Mouse (Mus musculus): ENCODE measurements around the gene Zbtb39. TPM values are rescaled to one million over a fixed set of nuclear protein-coding genes. Genes with fewer than 3 reads are reported as not detected.

Gene Zbtb39
- polyA plus RNA-seq, 1 experiment from 2014 or later, result 7.6 TPM

- ATAC-seq (ENCODE audit: low FRiP score), result no peak
- 88% methylated on average over 5 of the region's 5 CpGs for WGBS
- no peak for DNase-seq (ENCODE audit: low spot score, missing footprints)
- Histone ChIP-seq H3K36me3 (ENCODE audit: control insufficient read depth, insufficient read depth, low read length) (peaks cover 41% of the 10 kb centered on the region), H3K27me3 (ENCODE audit: control insufficient read depth, insufficient read depth, low read length) (no peaks in the 10 kb centered on the region), H3K4me2 (no peak overlapping the region), H3K9ac (ENCODE audit: low read length) (no peak overlapping the region), H3K27ac (ENCODE audit: low read depth, low read length) (no peak overlapping the region), H3K4me3 (ENCODE audit: low read depth, low read length) (no peak overlapping the region), H3K9me3 (ENCODE audit: control insufficient read depth, low read length) (no peaks in the 10 kb centered on the region), H3K4me1 (ENCODE audit: control insufficient read depth, insufficient read depth, low read length) (peaks cover 2% of the 10 kb centered on the region; the same call in 1 of the 2 replicates)
Observed at GRCm38 (mm10) chr10:127745886-127746285, 6.5 kb downstream of the Zbtb39 start.

- H3K36me3 ChIP-seq (ENCODE audit: control insufficient read depth, insufficient read depth, low read length), result peaks cover 33% of the 10 kb centered on the region
Observed at GRCm38 (mm10) chr10:127747254-127747653, 7.9 kb downstream of the Zbtb39 start.

GRCm38 (mm10) chr10:127748847-127749612 lies 9.7 kb downstream of the Zbtb39 start:
- DNase-seq (ENCODE audit: low spot score, missing footprints) (no peak), ATAC-seq (ENCODE audit: low FRiP score) (no peak; the same call in 1 of the 2 replicates)
- Histone ChIP-seq H3K27me3 (ENCODE audit: control insufficient read depth, insufficient read depth, low read length) (no peaks in the 10 kb centered on the region), H3K9me3 (ENCODE audit: control insufficient read depth, low read length) (no peaks in the 10 kb centered on the region), H3K4me3 (ENCODE audit: low read depth, low read length) (no peak overlapping the region), H3K4me2 (no peak overlapping the region), H3K9ac (ENCODE audit: low read length) (no peak overlapping the region), H3K36me3 (ENCODE audit: control insufficient read depth, insufficient read depth, low read length) (peaks cover 16% of the 10 kb centered on the region), H3K27ac (ENCODE audit: low read depth, low read length) (no peak overlapping the region), H3K4me1 (ENCODE audit: control insufficient read depth, insufficient read depth, low read length) (0 out of 2 replicates have a peak, but pooled peaks cover 2% of the 10 kb centered on the region)
- 12% methylated on average over 8 of the region's 8 CpGs for WGBS

More at GRCm38 (mm10) chr10:127747254-127747653, 7.9 kb downstream of the Zbtb39 start:
- WGBS, result 94% methylated on average over 8 of the region's 8 CpGs
- H3K4me2 ChIP-seq, result no peak overlapping the region
- no peak overlapping the region for H3K4me3 ChIP-seq (ENCODE audit: low read depth, low read length)
- H3K4me1 ChIP-seq (ENCODE audit: control insufficient read depth, insufficient read depth, low read length), result 0 out of 2 replicates have a peak, but pooled peaks cover 2% of the 10 kb centered on the region
- no peak overlapping the region for H3K9ac ChIP-seq (ENCODE audit: low read length)
- H3K27ac ChIP-seq (ENCODE audit: low read depth, low read length), result no peak overlapping the region
- H3K27me3 ChIP-seq (ENCODE audit: control insufficient read depth, insufficient read depth, low read length), result no peaks in the 10 kb centered on the region
- DNase-seq (ENCODE audit: low spot score, missing footprints), result no peak
- ATAC-seq (ENCODE audit: low FRiP score), result no peak
- no peaks in the 10 kb centered on the region for H3K9me3 ChIP-seq (ENCODE audit: control insufficient read depth, low read length)

GRCm38 (mm10) chr10:127750136-127750777 lies 10.9 kb downstream of the Zbtb39 start:
- H3K9ac ChIP-seq (ENCODE audit: low read length), result no peak overlapping the region
- no peak overlapping the region for H3K27ac ChIP-seq (ENCODE audit: low read depth, low read length)
- 46% methylated on average over 24 of the region's 24 CpGs for WGBS
- H3K27me3 ChIP-seq (ENCODE audit: control insufficient read depth, insufficient read depth, low read length), result no peaks in the 10 kb centered on the region
- H3K9me3 ChIP-seq (ENCODE audit: control insufficient read depth, low read length), result no peaks in the 10 kb centered on the region
- no peak for ATAC-seq (ENCODE audit: low FRiP score)
- peak overlapping the region; percentile 11; the same call in 1 of the 2 replicates for H3K4me3 ChIP-seq (ENCODE audit: low read depth, low read length)
- DNase-seq (ENCODE audit: low spot score, missing footprints), result no peak
- H3K4me1 ChIP-seq (ENCODE audit: control insufficient read depth, insufficient read depth, low read length), result 0 out of 2 replicates have a peak, but pooled peaks cover 2% of the 10 kb centered on the region
- peaks cover 9% of the 10 kb centered on the region; the same call in 1 of the 2 replicates for H3K36me3 ChIP-seq (ENCODE audit: control insufficient read depth, insufficient read depth, low read length)
- peak overlapping the region; percentile 32 for H3K4me2 ChIP-seq

- H3K27ac ChIP-seq (ENCODE audit: low read depth, low read length), result no peak within 1 kb of the TSS
- ATAC-seq (ENCODE audit: low FRiP score), result no peak
- H3K9ac ChIP-seq (ENCODE audit: low read length), result no peak within 1 kb of the TSS
- WGBS, result 57% methylated on average over 8 of the region's 8 CpGs
- 0 out of 2 replicates have a peak, but pooled peaks cover 2% of the 10 kb centered on the region for H3K4me1 ChIP-seq (ENCODE audit: control insufficient read depth, insufficient read depth, low read length)
- peaks cover 9% of the 10 kb centered on the region; the same call in 1 of the 2 replicates for H3K36me3 ChIP-seq (ENCODE audit: control insufficient read depth, insufficient read depth, low read length)
- no peak within 1 kb of the TSS for H3K4me3 ChIP-seq (ENCODE audit: low read depth, low read length)
- no peak within 1 kb of the TSS for H3K4me2 ChIP-seq
- DNase-seq (ENCODE audit: low spot score, missing footprints), result no peak
- no peaks in the 10 kb centered on the region for H3K9me3 ChIP-seq (ENCODE audit: control insufficient read depth, low read length)
- H3K27me3 ChIP-seq (ENCODE audit: control insufficient read depth, insufficient read depth, low read length), result no peaks in the 10 kb centered on the region
Observed at GRCm38 (mm10) chr10:127751548-127751947, 12.2 kb downstream of the Zbtb39 start, which contains the start of gene Gpr182. Gene Gpr182 (minus strand): TSS chr10:127751732.

GRCm38 (mm10) chr10:127754566-127755166 lies 15.3 kb downstream of the Zbtb39 start:
- no peak overlapping the region for H3K4me2 ChIP-seq
- H3K9me3 ChIP-seq (ENCODE audit: control insufficient read depth, low read length), result no peaks in the 10 kb centered on the region
- DNase-seq (ENCODE audit: low spot score, missing footprints) (no peak), ATAC-seq (ENCODE audit: low FRiP score) (no peak)
- 81% methylated on average over 6 of the region's 6 CpGs for WGBS
- H3K36me3 ChIP-seq (ENCODE audit: control insufficient read depth, insufficient read depth, low read length), result no peaks in the 10 kb centered on the region
- H3K9ac ChIP-seq (ENCODE audit: low read length), result no peak overlapping the region
- no peak overlapping the region for H3K4me3 ChIP-seq (ENCODE audit: low read depth, low read length)
- H3K4me1 ChIP-seq (ENCODE audit: control insufficient read depth, insufficient read depth, low read length), result no peaks in the 10 kb centered on the region
- H3K27me3 ChIP-seq (ENCODE audit: control insufficient read depth, insufficient read depth, low read length), result no peaks in the 10 kb centered on the region
- no peak overlapping the region for H3K27ac ChIP-seq (ENCODE audit: low read depth, low read length)

GRCm38 (mm10) chr10:127755246-127755645 lies 15.9 kb downstream of the Zbtb39 start:
- ATAC-seq (ENCODE audit: low FRiP score) (no peak), DNase-seq (ENCODE audit: low spot score, missing footprints) (no peak)
- Histone ChIP-seq H3K4me1 (ENCODE audit: control insufficient read depth, insufficient read depth, low read length) (no peaks in the 10 kb centered on the region), H3K4me2 (no peak overlapping the region), H3K36me3 (ENCODE audit: control insufficient read depth, insufficient read depth, low read length) (no peaks in the 10 kb centered on the region), H3K27ac (ENCODE audit: low read depth, low read length) (no peak overlapping the region), H3K9me3 (ENCODE audit: control insufficient read depth, low read length) (no peaks in the 10 kb centered on the region), H3K9ac (ENCODE audit: low read length) (no peak overlapping the region), H3K27me3 (ENCODE audit: control insufficient read depth, insufficient read depth, low read length) (no peaks in the 10 kb centered on the region), H3K4me3 (ENCODE audit: low read depth, low read length) (no peak overlapping the region)
- WGBS, result 83% methylated on average over 3 of the region's 3 CpGs

GRCm38 (mm10) chr10:127755770-127756468 lies 16.6 kb downstream of the Zbtb39 start:
- no peak overlapping the region for H3K4me3 ChIP-seq (ENCODE audit: low read depth, low read length)
- peak overlapping the region; percentile 19; the same call in 1 of the 2 replicates for H3K4me2 ChIP-seq
- no peaks in the 10 kb centered on the region for H3K27me3 ChIP-seq (ENCODE audit: control insufficient read depth, insufficient read depth, low read length)
- 58% methylated on average over 17 of the region's 18 CpGs for WGBS
- no peaks in the 10 kb centered on the region for H3K4me1 ChIP-seq (ENCODE audit: control insufficient read depth, insufficient read depth, low read length)
- H3K27ac ChIP-seq (ENCODE audit: low read depth, low read length), result no peak overlapping the region
- no peaks in the 10 kb centered on the region for H3K9me3 ChIP-seq (ENCODE audit: control insufficient read depth, low read length)
- no peak for DNase-seq (ENCODE audit: low spot score, missing footprints)
- no peak for ATAC-seq (ENCODE audit: low FRiP score)
- H3K36me3 ChIP-seq (ENCODE audit: control insufficient read depth, insufficient read depth, low read length), result no peaks in the 10 kb centered on the region
- no peak overlapping the region for H3K9ac ChIP-seq (ENCODE audit: low read length)
